In the genomic region with DNA sequence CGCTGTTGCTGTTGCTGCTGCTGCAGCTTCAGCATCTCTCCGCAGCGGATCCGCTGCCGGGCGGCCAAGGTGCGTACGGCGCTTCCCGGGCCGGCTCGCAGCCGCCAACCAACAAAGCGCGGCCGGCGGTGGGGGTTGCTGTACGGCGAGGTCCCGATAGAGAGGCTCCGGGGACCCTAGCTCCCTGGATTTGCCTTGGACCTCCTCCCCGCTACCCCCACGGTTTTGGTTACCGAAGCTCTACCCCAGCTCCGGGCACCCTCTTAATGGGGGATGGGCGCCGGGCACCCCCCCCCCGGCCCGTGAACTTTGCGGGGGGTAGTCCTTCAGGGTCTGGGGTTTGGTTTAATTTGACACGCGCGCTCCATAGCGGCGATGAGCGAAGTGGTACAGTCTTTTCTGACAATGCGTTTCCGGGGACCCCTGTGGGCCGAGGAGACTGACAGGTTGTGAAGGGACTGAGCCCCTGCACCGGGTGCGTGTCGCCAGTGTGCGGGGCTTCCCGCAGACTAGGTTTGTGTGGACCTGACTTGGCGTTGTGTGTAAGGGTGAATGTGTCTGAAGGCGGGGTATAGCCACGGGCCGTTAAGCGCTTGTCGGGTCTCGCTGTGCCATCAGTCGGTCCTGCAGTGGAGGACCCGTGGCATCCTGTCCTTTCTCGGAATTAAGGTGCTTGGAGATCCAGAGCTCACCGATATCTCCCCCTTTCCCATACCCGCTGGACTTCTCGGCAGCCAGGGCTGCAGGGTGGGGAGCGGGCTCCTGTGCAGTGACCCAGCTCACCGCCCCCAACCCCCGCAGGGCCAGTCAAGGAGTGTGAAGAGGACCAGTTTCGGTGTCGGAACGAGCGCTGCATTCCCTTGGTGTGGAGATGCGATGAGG, we compare ENCODE assay signal across 8 mouse cellular contexts. TPM values are rescaled to one million over a fixed set of nuclear protein-coding genes. Genes with fewer than 3 reads are reported as not detected.
DNase-seq lines count a peak whose midpoint lies in the region; ATAC-seq lines count a peak whose summit lies in the region.

No protein-coding gene starts in this region.

- no peak overlapping the region; the same call in 1 of the 2 replicates for H3K27ac ChIP-seq in embryonic facial prominence, embryonic 15.5 days (replicated peaks)
- no peak overlapping the region for H3K27ac ChIP-seq in stomach, embryonic 14.5 days (ENCODE audit: low read length)

- H3K9me3 ChIP-seq in embryonic facial prominence, embryonic 15.5 days (replicated peaks), result no peaks in the 10 kb centered on the region
- H3K9me3 ChIP-seq in stomach, embryonic 14.5 days (ENCODE audit: control insufficient read depth, low read depth, low read length), result no peaks in the 10 kb centered on the region

- H3K27me3 ChIP-seq in embryonic facial prominence, embryonic 15.5 days, result peaks cover 21% of the 10 kb centered on the region
- 0 out of 2 replicates have a peak, but pooled peaks cover 3% of the 10 kb centered on the region for H3K27me3 ChIP-seq in stomach, embryonic 14.5 days (ENCODE audit: control insufficient read depth, insufficient read depth, low read length)

- no peaks in the 10 kb centered on the region for H3K36me3 ChIP-seq in embryonic facial prominence, embryonic 15.5 days
- H3K36me3 ChIP-seq in stomach, embryonic 14.5 days (ENCODE audit: control insufficient read depth, insufficient read depth, low read length), result no peaks in the 10 kb centered on the region

- peak overlapping the region; percentile 62 for H3K9ac ChIP-seq in embryonic facial prominence, embryonic 15.5 days
- H3K9ac ChIP-seq in stomach, embryonic 14.5 days (replicated peaks; ENCODE audit: low read depth, low read length), result peak overlapping the region; percentile 36

- ATAC-seq in embryonic facial prominence, embryonic 15.5 days (ENCODE audit: insufficient number of reproducible peaks, low FRiP score, low TSS enrichment, low read depth), result 0 out of 2 replicates have a peak, but pooled peaks have one; percentile 9
- ATAC-seq in inflammation-experienced regulatory T-cells, adult 6 months, result peak; percentile 18
- no peak for ATAC-seq in stomach, embryonic 14.5 days (ENCODE audit: insufficient number of reproducible peaks, insufficient read depth, low FRiP score, low read depth)
- no peak for ATAC-seq in megakaryocyte-erythroid progenitor cell, adult 5-6 weeks (replicated peaks; ENCODE audit: low FRiP score, low TSS enrichment, poor library complexity, severe bottlenecking)

- 1% methylated on average over 65 of the region's 65 CpGs for WGBS in embryonic facial prominence, embryonic 15.5 days
- under 1% methylated on average over 64 of the region's 65 CpGs for WGBS in stomach, embryonic 14.5 days

- peaks cover 28% of the 10 kb centered on the region for H3K4me1 ChIP-seq in embryonic facial prominence, embryonic 15.5 days
- peaks cover 11% of the 10 kb centered on the region for H3K4me1 ChIP-seq in stomach, embryonic 14.5 days (ENCODE audit: control insufficient read depth, insufficient read depth, low read length)

- DNase-seq in right cerebral cortex, postnatal 10 days (ENCODE audit: low spot score in 2 of 2), result peak; percentile 62 to 72
- DNase-seq in right cerebral cortex, postnatal 36 days (ENCODE audit: low spot score in 2 of 2), result no peak
- DNase-seq in adrenal gland, postnatal 14 days, result peak; percentile 9
- DNase-seq in mesoderm, embryonic 11.5 days (ENCODE audit: low read depth, low spot score), result peak; percentile 34

- H3K4me2 ChIP-seq in embryonic facial prominence, embryonic 15.5 days (replicated peaks), result peak overlapping the region; percentile 99
- peak overlapping the region; percentile 100 for H3K4me2 ChIP-seq in stomach, embryonic 14.5 days (replicated peaks; ENCODE audit: low read depth, low read length)

- H3K4me3 ChIP-seq in embryonic facial prominence, embryonic 15.5 days (replicated peaks), result peak overlapping the region; percentile 72
- H3K4me3 ChIP-seq in stomach, embryonic 14.5 days (ENCODE audit: low read depth, low read length), result peak overlapping the region; percentile 62

RNA-seq across cellular contexts. Expression of a gene that starts 0.6 kb away (rescaled TPM):
- total RNA-seq in adrenal gland, postnatal 14 days (2021), result 5.0 and 5.2 TPM in 2 replicates
- 3.5 and 3.9 TPM in 2 replicates for polyA plus RNA-seq in embryonic facial prominence, embryonic 15.5 days (2015; fragmentation: Nextera tagmentation; extraction: Ambion mirVana)
- 1 to 10 TPM; 1.2 to 1.5 (median 1.2) TPM for polyA plus RNA-seq in inflammation-experienced regulatory T-cells, adult 6 months (2017; shearing (Covaris generic))
- 1.6 and 1.7 TPM in 2 replicates for polyA plus RNA-seq in stomach, embryonic 14.5 days (2014; fragmentation: Nextera tagmentation; extraction: Ambion mirVana)
- total RNA-seq in megakaryocyte-erythroid progenitor cell, adult 5-6 weeks (2014; fragmentation: Nextera tagmentation), result 7.4 and 10.9 TPM in 2 replicates
- total RNA-seq in megakaryocyte-erythroid progenitor cell, adult 5-6 weeks (2017), result 4.9 and 5.6 TPM in 2 replicates

Comparison
In these comparisons a context has a peak if more than half of its experiments do, and no peak if none do; other contexts are left out.
1. DNase-seq: peak in right cerebral cortex, postnatal 10 days (2 of 2), adrenal gland, postnatal 14 days (single experiment) and mesoderm, embryonic 11.5 days (single experiment); none in right cerebral cortex, postnatal 36 days (0 of 2).
2. ATAC-seq: peak in embryonic facial prominence, embryonic 15.5 days (single experiment) and inflammation-experienced regulatory T-cells, adult 6 months (single experiment); none in stomach, embryonic 14.5 days (single experiment) and megakaryocyte-erythroid progenitor cell, adult 5-6 weeks (single experiment).